Comparison of ENCODE assay signal across 13 mouse cellular contexts in genomic region chr3:130749206-130749605, GRCm38 (mm10). TPM values are rescaled to one million over a fixed set of nuclear protein-coding genes. Genes with fewer than 3 reads are reported as not detected.
DNase-seq lines count a peak whose midpoint lies in the region; ATAC-seq lines count a peak whose summit lies in the region.
"Had no signal": no experiment of that assay in that cellular context is flagged by ENCODE, and none has a peak within 500 bp of the region (broad histone marks: within the 10 kb centered on the region; RNA-seq: fewer than 3 reads in every experiment).

No protein-coding gene starts in this region.

- peak; percentile 40 for DNase-seq in CD4-positive, CD25-positive, alpha-beta regulatory T cell, adult 2 months (ENCODE audit: low read depth, low spot score)
- DNase-seq in thymus, postnatal 0 days (ENCODE audit: low spot score): peak; percentile 58
- peak; percentile 21 for DNase-seq in thymus, postnatal 4 days
- no peak for DNase-seq in cerebellum, postnatal 10 days
- no peak for DNase-seq in cerebellum, postnatal 14 days
- DNase-seq in urinary bladder, postnatal 10 days (ENCODE audit: low spot score): no peak
- DNase-seq: adrenal gland, adult 2 months; adrenal gland, postnatal 25 days; cerebellum, adult 18-20 months; cerebellum, adult 9-11 months; gastrocnemius, postnatal 14 days had no signal

- peak; percentile 46 for ATAC-seq in activated CD4-positive, CD25-positive, alpha-beta regulatory T cell, adult 4 months
- ATAC-seq: forebrain, embryonic 16.5 days had no signal

RNA-seq across cellular contexts. Expression of gene Rpl34, which starts 19.0 kb away (rescaled TPM):
- 1,000 to 10,000 TPM; 1,918 to 2,174 TPM for polyA plus RNA-seq in activated CD4-positive, CD25-positive, alpha-beta regulatory T cell, adult 4 months (2017; shearing (Covaris generic))
- polyA plus RNA-seq in thymus, postnatal 0 days (2015; fragmentation: Nextera tagmentation; extraction: Ambion mirVana): 1,349 and 1,390 TPM in 2 replicates

RNA-seq across cellular contexts. Expression of gene Ostc, which starts 40.0 kb away (rescaled TPM):
- 100 to 1,000 TPM; 214 to 219 TPM for polyA plus RNA-seq in activated CD4-positive, CD25-positive, alpha-beta regulatory T cell, adult 4 months (2017; shearing (Covaris generic))
- polyA plus RNA-seq in thymus, postnatal 0 days (2015; fragmentation: Nextera tagmentation; extraction: Ambion mirVana): 341 and 352 TPM in 2 replicates

Comparison
In these comparisons a context has a peak if more than half of its experiments do, and no peak if none do; other contexts are left out.
1. DNase-seq: peak in CD4-positive, CD25-positive, alpha-beta regulatory T cell, adult 2 months (single experiment), thymus, postnatal 0 days (single experiment) and thymus, postnatal 4 days (single experiment); none in cerebellum, postnatal 10 days (0 of 2), cerebellum, postnatal 14 days (0 of 2) and urinary bladder, postnatal 10 days (single experiment).